Mouse (Mus musculus) hindbrain, embryonic 14.5 days (tissue): ENCODE results near the gene Defb20. TPM values are rescaled to one million over a fixed set of nuclear protein-coding genes. Genes with fewer than 3 reads are reported as not detected.
"Not testable (repeated sequence)": the region's sequence is repeated elsewhere in the genome, so short reads cannot be mapped to it uniquely, and the experiment has no call there.

Source experiments
- ATAC-seq: fragments of 200-750 bp; cut with Nextera tagmentation; 2 replicates; pipeline ENCODE4 v1.8.0; 2017; ENCODE audit warnings: moderate number of reproducible peaks, mild to moderate bottlenecking, moderate TSS enrichment, moderate library complexity; ENCODE audit not compliant: low FRiP score
- DNase-seq: peaks from one replicate; pipeline ENCODE4 v3.0.0-alpha.2; 2015; ENCODE audit warnings: low spot score
- H3K27ac ChIP-seq: fragments of 300-500 bp; sonication (generic); 2 replicates; pipeline ENCODE4 v1.5.1; 2014; ENCODE audit warnings: mild to moderate bottlenecking, moderate library complexity
- H3K27me3 ChIP-seq: fragments of 300-500 bp; sonication (generic); 2 replicates; pipeline ENCODE4 v1.6.1; 2014; ENCODE audit warnings: mild to moderate bottlenecking, low read length, mixed read lengths; ENCODE audit not compliant: control insufficient read depth, insufficient read depth
- H3K36me3 ChIP-seq: fragments of 300-500 bp; sonication (generic); replicated peaks from 2 replicates; pipeline ENCODE4 v1.6.1; 2014; ENCODE audit not compliant: control insufficient read depth, insufficient read depth
- H3K4me1 ChIP-seq: fragments of 300-500 bp; sonication (generic); replicated peaks from 2 replicates; pipeline ENCODE4 v1.6.1; 2014; ENCODE audit warnings: antibody characterized with exemption, low read length, mixed read lengths; ENCODE audit not compliant: control insufficient read depth, insufficient read depth
- H3K4me2 ChIP-seq: fragments of 300-500 bp; sonication (generic); replicated peaks from 2 replicates; pipeline ENCODE4 v1.6.1; 2014; ENCODE audit warnings: mild to moderate bottlenecking, moderate library complexity
- H3K4me3 ChIP-seq: fragments of 300-500 bp; sonication (generic); replicated peaks from 2 replicates; pipeline ENCODE4 v1.5.1; 2014; ENCODE audit warnings: mild to moderate bottlenecking, low read length
- H3K9ac ChIP-seq: fragments of 300-500 bp; sonication (generic); 2 replicates; pipeline ENCODE4 v1.6.1; 2014
- H3K9me3 ChIP-seq: fragments of 300-500 bp; sonication (generic); 2 replicates; pipeline ENCODE4 v1.6.1; 2016; ENCODE audit warnings: low read length; ENCODE audit not compliant: control insufficient read depth
- WGBS: fragments of 180-500 bp; shearing (Covaris S2); extraction: QIAGEN DNeasy Blood & Tissue Kit; methylation state at CpG from one replicate; pipeline ENCODE4 v1.1.7; 2014; 5-methylcytosine and 5-hydroxymethylcytosine counted together
- polyA plus RNA-seq: library from polyadenylated mRNA; unstranded; fragments of >200 nt; fragmentation: Nextera tagmentation; extraction: Ambion mirVana; gene quantifications from 2 replicates; pipeline ENCODE4 v1.2.1, GENCODE M21; 2014

Gene Defb20
- polyA plus RNA-seq = not detected in 2 replicates

GRCm38 (mm10) chr2:152476763-152477162, at the start of gene Defb20:
TSS of gene Defb20 (plus strand) at chr2:152477063.
- no peak within 1 kb of the TSS for H3K4me2 ChIP-seq

DNA sequence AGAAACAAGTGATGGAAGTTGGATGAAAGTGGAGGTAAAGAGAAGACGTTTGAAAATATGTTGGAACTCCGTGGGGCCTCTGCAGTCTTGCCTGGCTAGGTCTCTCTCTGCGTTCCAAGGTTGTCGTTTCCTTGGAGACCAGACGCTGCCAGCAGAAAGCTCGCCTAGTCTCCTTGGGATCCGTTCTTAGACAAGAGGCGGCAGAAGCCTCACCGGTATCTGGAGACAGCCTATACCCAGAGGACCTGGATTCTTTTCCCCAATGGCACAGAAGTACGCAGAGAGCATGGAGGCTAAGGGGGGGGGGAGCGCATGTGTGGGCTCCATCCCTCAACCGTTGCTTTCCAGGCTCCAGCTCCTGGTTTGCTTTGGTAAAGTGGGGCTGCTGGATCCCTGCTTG, 49.4 kb upstream of the Defb20 start:
- Histone ChIP-seq H3K9me3 (no peaks in the 10 kb centered on the region), H3K4me3 (no peak overlapping the region), H3K4me2 (peak overlapping the region; percentile 40), H3K27me3 (no peaks in the 10 kb centered on the region), H3K36me3 (no peaks in the 10 kb centered on the region), H3K27ac (no peak overlapping the region), H3K4me1 (peaks cover 6% of the 10 kb centered on the region), H3K9ac (peak overlapping the region; percentile 31; the same call in 1 of the 2 replicates)
- no peak for ATAC-seq
- peak; percentile 40 for DNase-seq
- 3% methylated on average over 12 of the region's 12 CpGs for WGBS

More at GRCm38 (mm10) chr2:152476763-152477162, at the start of gene Defb20:
- H3K36me3 ChIP-seq = no peaks in the 10 kb centered on the region
- no peaks in the 10 kb centered on the region for H3K9me3 ChIP-seq
- H3K9ac ChIP-seq = no peak within 1 kb of the TSS
- H3K27ac ChIP-seq = no peak within 1 kb of the TSS
- DNase-seq (no peak), ATAC-seq (no peak)
- H3K4me3 ChIP-seq = no peak within 1 kb of the TSS
- 76% methylated on average over 2 of the region's 2 CpGs for WGBS
- no peaks in the 10 kb centered on the region for H3K27me3 ChIP-seq
- no peaks in the 10 kb centered on the region for H3K4me1 ChIP-seq

- H3K4me3 ChIP-seq, DNase-seq, H3K27ac ChIP-seq, H3K4me1 ChIP-seq, ATAC-seq, H3K4me2 ChIP-seq, H3K9me3 ChIP-seq, H3K9ac ChIP-seq, H3K36me3 ChIP-seq, H3K27me3 ChIP-seq: not testable (repeated sequence)
- 80% methylated on average over 2 of the region's 2 CpGs for WGBS
These were observed 48.4 kb upstream of the Defb20 start for GRCm38 (mm10) chr2:152428481-152428880.

GRCm38 (mm10) chr2:152436405-152436901, 40.4 kb upstream of the Defb20 start:
- H3K9ac ChIP-seq = no peak overlapping the region
- no peaks in the 10 kb centered on the region for H3K9me3 ChIP-seq
- WGBS = 75% methylated on average over 7 of the region's 7 CpGs
- no peaks in the 10 kb centered on the region for H3K36me3 ChIP-seq
- ATAC-seq (no peak), DNase-seq (no peak)
- no peak overlapping the region for H3K27ac ChIP-seq
- no peak overlapping the region for H3K4me2 ChIP-seq
- no peaks in the 10 kb centered on the region for H3K27me3 ChIP-seq
- H3K4me1 ChIP-seq = 0 out of 2 replicates have a peak, but pooled peaks cover 12% of the 10 kb centered on the region
- H3K4me3 ChIP-seq = no peak overlapping the region

DNA sequence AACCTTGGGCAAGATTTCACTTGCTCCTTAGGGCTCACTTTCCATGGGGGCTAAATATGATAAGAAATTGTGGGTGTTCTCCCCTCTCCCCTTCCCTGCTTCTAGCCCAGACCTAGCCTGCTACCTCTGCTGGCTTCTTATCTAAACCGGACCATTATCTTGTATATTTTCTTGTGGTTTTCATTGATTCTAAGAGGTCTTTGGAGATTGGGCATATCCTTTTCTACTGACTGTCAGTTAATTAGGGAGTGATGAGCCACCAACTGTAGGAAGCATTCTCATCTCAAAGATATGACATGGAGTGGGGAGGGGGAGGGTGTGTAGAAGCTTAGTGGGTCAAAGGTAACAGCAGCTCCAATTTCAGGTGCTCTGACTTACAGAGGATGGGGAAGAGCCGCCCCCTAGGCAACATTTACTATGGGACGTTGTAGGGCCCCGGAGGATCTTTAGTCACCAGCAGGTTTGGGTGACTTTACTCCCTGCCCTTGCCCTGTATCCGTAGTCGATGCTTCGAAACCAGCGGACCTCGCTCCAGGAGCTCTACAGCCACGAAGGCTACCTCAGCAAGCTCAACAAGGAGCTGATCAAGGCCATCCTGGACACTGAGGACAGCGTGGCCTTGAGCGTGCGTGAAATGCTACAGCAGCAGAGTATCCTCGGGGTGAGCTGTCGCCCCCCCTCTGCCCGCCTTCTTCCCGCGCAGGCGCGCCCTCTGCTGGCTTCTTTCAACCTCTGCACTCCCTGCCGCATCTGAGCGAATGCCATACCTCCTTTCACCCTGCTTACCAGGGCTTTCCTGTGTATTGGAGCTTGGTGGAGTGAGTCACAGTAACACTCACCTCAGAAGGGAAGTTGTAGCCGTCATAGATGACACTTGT, 39.6 kb upstream of the Defb20 start:
- H3K4me2 ChIP-seq = peak overlapping the region; percentile 58
- no peak overlapping the region for H3K27ac ChIP-seq
- H3K9ac ChIP-seq = peak overlapping the region; percentile 51
- ATAC-seq (peak; percentile 87), DNase-seq (peak; percentile 91)
- H3K27me3 ChIP-seq = no peaks in the 10 kb centered on the region
- no peaks in the 10 kb centered on the region for H3K9me3 ChIP-seq
- H3K4me3 ChIP-seq = peak overlapping the region; percentile 18
- no peaks in the 10 kb centered on the region for H3K36me3 ChIP-seq
- 0 out of 2 replicates have a peak, but pooled peaks cover 12% of the 10 kb centered on the region for H3K4me1 ChIP-seq
- 3% methylated on average over 23 of the region's 23 CpGs for WGBS

DNA sequence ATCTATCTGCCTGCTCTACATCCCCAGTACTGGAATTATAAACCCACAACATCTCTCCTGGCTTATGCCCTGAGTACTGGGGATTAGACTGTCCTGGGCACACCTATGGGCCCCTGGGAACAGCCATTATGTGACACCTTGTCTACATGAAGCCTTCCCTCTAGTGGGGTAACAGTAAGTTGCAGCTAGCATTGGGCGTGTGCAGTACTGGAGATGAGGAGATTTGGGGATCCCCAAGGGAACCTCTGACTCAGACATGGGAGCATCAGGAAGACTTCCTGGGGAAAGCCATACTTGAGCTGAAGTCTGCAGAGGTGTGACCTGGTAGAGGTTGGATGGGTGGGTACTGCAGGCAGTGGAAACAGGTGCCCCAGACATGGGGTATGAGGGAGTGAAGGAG, 37.9 kb upstream of the Defb20 start:
- H3K9me3 ChIP-seq = no peaks in the 10 kb centered on the region
- no peak overlapping the region for H3K9ac ChIP-seq
- H3K4me3 ChIP-seq = no peak overlapping the region
- 83% methylated on average over 1 of the region's 1 CpGs for WGBS
- H3K4me2 ChIP-seq = no peak overlapping the region
- H3K27ac ChIP-seq = no peak overlapping the region
- ATAC-seq = no peak
- 0 out of 2 replicates have a peak, but pooled peaks cover 12% of the 10 kb centered on the region for H3K4me1 ChIP-seq
- no peak for DNase-seq
- no peaks in the 10 kb centered on the region for H3K36me3 ChIP-seq
- no peaks in the 10 kb centered on the region for H3K27me3 ChIP-seq

DNA sequence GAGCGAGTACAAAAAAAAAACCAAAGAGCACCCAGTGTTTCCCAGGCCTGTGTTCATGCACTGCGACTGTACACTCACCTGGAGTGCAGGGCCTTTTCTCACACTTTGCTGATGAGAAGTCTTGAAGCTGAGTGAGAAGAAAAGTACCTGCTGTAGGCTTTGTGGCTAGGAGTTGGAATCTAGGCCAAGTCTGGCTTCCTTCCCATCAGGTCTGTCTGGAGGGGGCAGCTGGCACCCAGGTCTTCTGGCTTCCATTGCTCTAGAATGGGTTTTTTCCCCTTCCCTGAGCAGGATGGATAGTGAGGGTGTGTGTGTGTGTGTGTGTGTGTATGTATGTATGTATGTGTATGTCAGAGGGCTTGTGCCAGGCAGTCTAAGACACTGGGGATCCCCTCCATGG, 37.0 kb upstream of the Defb20 start:
- Histone ChIP-seq H3K4me2 (no peak overlapping the region), H3K27ac (no peak overlapping the region), H3K9ac (no peak overlapping the region), H3K4me3 (no peak overlapping the region), H3K9me3 (no peaks in the 10 kb centered on the region), H3K4me1 (0 out of 2 replicates have a peak, but pooled peaks cover 12% of the 10 kb centered on the region), H3K36me3 (no peaks in the 10 kb centered on the region), H3K27me3 (no peaks in the 10 kb centered on the region)
- no peak for DNase-seq
- no peak for ATAC-seq
- 89% methylated on average over 2 of the region's 2 CpGs for WGBS

- Histone ChIP-seq H3K9me3 (no peaks in the 10 kb centered on the region), H3K9ac (no peak overlapping the region), H3K4me1 (0 out of 2 replicates have a peak, but pooled peaks cover 1% of the 10 kb centered on the region), H3K27me3 (no peaks in the 10 kb centered on the region), H3K4me2 (no peak overlapping the region), H3K36me3 (no peaks in the 10 kb centered on the region), H3K4me3 (no peak overlapping the region), H3K27ac (no peak overlapping the region)
- DNase-seq (no peak), ATAC-seq (no peak)
- WGBS = 69% methylated on average over 4 of the region's 4 CpGs
These were observed 34.5 kb upstream of the Defb20 start for GRCm38 (mm10) chr2:152442322-152442721.

DNA sequence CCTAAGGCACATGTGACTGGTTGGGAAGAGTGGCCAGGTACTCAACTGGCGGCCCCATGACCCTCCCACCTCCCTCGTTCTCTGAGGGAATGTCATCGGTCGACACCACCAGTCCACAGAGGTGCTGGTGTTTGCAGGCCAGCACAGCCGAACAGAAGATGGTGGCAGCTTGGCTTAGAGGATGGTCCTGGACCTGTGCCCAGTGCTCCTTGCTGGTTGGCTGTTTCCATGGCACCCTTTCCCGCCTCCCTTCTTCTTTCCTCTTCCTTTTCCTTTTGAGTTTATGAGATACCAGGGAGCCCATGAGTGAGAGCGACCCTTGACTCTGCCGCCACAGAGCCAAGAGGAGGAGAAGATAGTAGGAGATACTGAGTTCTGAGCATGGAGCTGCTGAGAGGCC, 33.6 kb upstream of the Defb20 start:
- DNase-seq = no peak

More for the DNA sequence above, 33.6 kb upstream of the Defb20 start:
- no peak overlapping the region for H3K4me2 ChIP-seq
- no peak overlapping the region for H3K4me3 ChIP-seq
- H3K4me1 ChIP-seq = no peaks in the 10 kb centered on the region
- H3K27ac ChIP-seq = no peak overlapping the region
- H3K27me3 ChIP-seq = no peaks in the 10 kb centered on the region
- WGBS = 91% methylated on average over 8 of the region's 8 CpGs
- no peaks in the 10 kb centered on the region for H3K36me3 ChIP-seq
- H3K9me3 ChIP-seq = no peaks in the 10 kb centered on the region
- no peak for ATAC-seq
- no peak overlapping the region for H3K9ac ChIP-seq
